Mouse (Mus musculus): ENCODE results near the gene Slc36a3. TPM values are rescaled to one million over a fixed set of nuclear protein-coding genes. Genes with fewer than 3 reads are reported as not detected.

The Slc36a3 gene
- polyA plus RNA-seq, 1 experiment from 2014 or later, result not detected

DNA sequence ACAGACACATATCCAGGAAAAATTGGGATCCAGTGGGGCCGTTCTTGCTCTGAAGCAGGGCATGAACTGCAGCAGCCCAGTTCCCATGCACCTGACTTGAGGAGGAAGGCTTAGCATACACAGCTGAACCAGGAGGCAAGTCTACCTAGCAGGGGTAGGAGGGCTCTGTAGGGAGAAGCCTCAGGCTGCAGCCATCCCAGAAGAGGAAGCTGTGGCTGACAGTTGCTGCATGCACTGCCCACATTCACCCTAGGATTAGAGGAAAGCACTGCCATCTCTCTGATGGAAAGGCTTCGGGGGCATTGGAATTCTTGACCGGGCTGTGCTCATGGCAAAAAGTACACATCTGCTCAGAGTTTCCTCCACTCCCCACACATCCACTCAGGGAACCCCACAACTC, 28.3 kb upstream of the Slc36a3 start:
- Histone ChIP-seq H3K27me3 (replicated peaks; ENCODE audit: control insufficient read depth, insufficient read depth, low read length) (no peaks in the 10 kb centered on the region), H3K4me2 (ENCODE audit: low read length) (no peak overlapping the region), H3K4me1 (replicated peaks; ENCODE audit: control insufficient read depth, insufficient read depth, low read length) (no peaks in the 10 kb centered on the region), H3K9me3 (ENCODE audit: control insufficient read depth, low read length) (no peaks in the 10 kb centered on the region), H3K36me3 (ENCODE audit: control insufficient read depth, insufficient read depth) (no peaks in the 10 kb centered on the region), H3K9ac (replicated peaks; ENCODE audit: low read depth, low read length) (no peak overlapping the region), H3K27ac (ENCODE audit: low read length) (no peak overlapping the region), H3K4me3 (replicated peaks; ENCODE audit: low read length) (no peak overlapping the region)
- 95% methylated on average over 3 of the region's 3 CpGs for WGBS
- no peak for ATAC-seq

GRCm38 (mm10) chr11:55178830-55179229, 27.3 kb upstream of the Slc36a3 start:
- Histone ChIP-seq H3K36me3 (ENCODE audit: control insufficient read depth, insufficient read depth) (no peaks in the 10 kb centered on the region), H3K27ac (ENCODE audit: low read length) (no peak overlapping the region), H3K4me3 (replicated peaks; ENCODE audit: low read length) (no peak overlapping the region), H3K9me3 (ENCODE audit: control insufficient read depth, low read length) (no peaks in the 10 kb centered on the region), H3K4me1 (replicated peaks; ENCODE audit: control insufficient read depth, insufficient read depth, low read length) (no peaks in the 10 kb centered on the region), H3K9ac (replicated peaks; ENCODE audit: low read depth, low read length) (no peak overlapping the region), H3K4me2 (ENCODE audit: low read length) (no peak overlapping the region), H3K27me3 (replicated peaks; ENCODE audit: control insufficient read depth, insufficient read depth, low read length) (0 out of 2 replicates have a peak, but pooled peaks cover 3% of the 10 kb centered on the region)
- ATAC-seq, result no peak
- 89% methylated on average over 4 of the region's 4 CpGs for WGBS

- H3K27me3 ChIP-seq (replicated peaks; ENCODE audit: control insufficient read depth, insufficient read depth, low read length), result peaks cover 3% of the 10 kb centered on the region; the same call in 1 of the 2 replicates
- H3K9me3 ChIP-seq (ENCODE audit: control insufficient read depth, low read length), result no peaks in the 10 kb centered on the region
- H3K4me1 ChIP-seq (replicated peaks; ENCODE audit: control insufficient read depth, insufficient read depth, low read length), result no peaks in the 10 kb centered on the region
- H3K36me3 ChIP-seq (ENCODE audit: control insufficient read depth, insufficient read depth), result no peaks in the 10 kb centered on the region
- no peak for ATAC-seq
- H3K27ac ChIP-seq (ENCODE audit: low read length), result no peak overlapping the region
- H3K4me3 ChIP-seq (replicated peaks; ENCODE audit: low read length), result no peak overlapping the region
- no peak overlapping the region for H3K9ac ChIP-seq (replicated peaks; ENCODE audit: low read depth, low read length)
- no peak overlapping the region for H3K4me2 ChIP-seq (ENCODE audit: low read length)
- 78% methylated on average over 4 of the region's 4 CpGs for WGBS
Observed at GRCm38 (mm10) chr11:55170501-55170900, 19.0 kb upstream of the Slc36a3 start.

DNA sequence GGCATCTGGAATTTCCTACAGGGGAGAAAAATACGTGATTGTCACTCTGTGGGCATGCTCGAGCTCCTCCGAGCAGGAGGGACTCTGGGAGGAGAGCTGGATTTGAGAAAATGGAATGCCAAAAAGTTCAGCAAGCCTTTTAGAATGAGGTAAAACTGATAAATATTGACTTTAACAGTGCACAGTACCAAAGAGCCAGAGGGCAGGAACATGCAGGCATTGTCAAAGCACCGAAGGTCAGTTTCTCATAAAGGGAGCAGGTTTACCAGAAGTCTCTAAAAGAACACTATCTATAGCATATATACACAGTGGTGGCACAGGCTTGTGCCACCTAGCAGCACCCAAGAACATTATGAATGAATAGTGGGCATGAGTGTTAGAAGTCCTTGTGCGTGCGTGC, 17.4 kb upstream of the Slc36a3 start:
- H3K4me1 ChIP-seq (replicated peaks; ENCODE audit: control insufficient read depth, insufficient read depth, low read length), result no peaks in the 10 kb centered on the region
- 94% methylated on average over 6 of the region's 6 CpGs for WGBS

DNA sequence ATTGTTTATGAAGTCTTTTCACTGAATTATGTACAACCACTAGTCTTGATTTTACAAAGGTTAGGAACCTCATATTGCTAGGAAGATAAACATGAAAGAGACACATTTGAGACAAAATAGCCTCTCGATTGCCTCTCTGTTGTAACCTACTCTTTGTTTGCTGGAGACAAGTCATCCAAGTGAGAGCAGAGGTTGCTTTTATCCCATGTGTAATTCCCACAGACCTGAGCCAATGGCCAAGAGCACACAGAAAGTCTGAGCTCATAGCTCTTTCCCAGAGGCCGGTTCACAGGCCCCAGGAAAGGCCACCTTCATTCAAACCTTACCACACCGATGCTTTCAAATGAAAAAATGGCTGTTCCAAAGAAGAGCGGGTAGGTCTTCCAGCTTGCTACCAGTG, 17.0 kb upstream of the Slc36a3 start:
- Histone ChIP-seq H3K4me1 (replicated peaks; ENCODE audit: control insufficient read depth, insufficient read depth, low read length) (no peaks in the 10 kb centered on the region), H3K27ac (ENCODE audit: low read length) (no peak overlapping the region), H3K36me3 (ENCODE audit: control insufficient read depth, insufficient read depth) (no peaks in the 10 kb centered on the region), H3K9me3 (ENCODE audit: control insufficient read depth, low read length) (no peaks in the 10 kb centered on the region), H3K27me3 (replicated peaks; ENCODE audit: control insufficient read depth, insufficient read depth, low read length) (no peaks in the 10 kb centered on the region; the same call in 1 of the 2 replicates), H3K4me3 (replicated peaks; ENCODE audit: low read length) (no peak overlapping the region), H3K4me2 (ENCODE audit: low read length) (no peak overlapping the region), H3K9ac (replicated peaks; ENCODE audit: low read depth, low read length) (no peak overlapping the region)
- no peak for ATAC-seq
- 83% methylated on average over 4 of the region's 4 CpGs for WGBS

More for the DNA sequence above, 17.4 kb upstream of the Slc36a3 start:
- no peak overlapping the region for H3K4me3 ChIP-seq (replicated peaks; ENCODE audit: low read length)
- no peaks in the 10 kb centered on the region; the same call in 1 of the 2 replicates for H3K27me3 ChIP-seq (replicated peaks; ENCODE audit: control insufficient read depth, insufficient read depth, low read length)
- H3K36me3 ChIP-seq (ENCODE audit: control insufficient read depth, insufficient read depth), result no peaks in the 10 kb centered on the region
- no peak for ATAC-seq
- H3K9ac ChIP-seq (replicated peaks; ENCODE audit: low read depth, low read length), result no peak overlapping the region
- H3K4me2 ChIP-seq (ENCODE audit: low read length), result no peak overlapping the region
- H3K27ac ChIP-seq (ENCODE audit: low read length), result no peak overlapping the region
- H3K9me3 ChIP-seq (ENCODE audit: control insufficient read depth, low read length), result no peaks in the 10 kb centered on the region

- Histone ChIP-seq H3K4me2 (ENCODE audit: low read length) (no peak overlapping the region), H3K27me3 (replicated peaks; ENCODE audit: control insufficient read depth, insufficient read depth, low read length) (no peaks in the 10 kb centered on the region), H3K9me3 (ENCODE audit: control insufficient read depth, low read length) (no peaks in the 10 kb centered on the region), H3K27ac (ENCODE audit: low read length) (no peak overlapping the region), H3K9ac (replicated peaks; ENCODE audit: low read depth, low read length) (no peak overlapping the region), H3K4me1 (replicated peaks; ENCODE audit: control insufficient read depth, insufficient read depth, low read length) (no peaks in the 10 kb centered on the region), H3K36me3 (ENCODE audit: control insufficient read depth, insufficient read depth) (no peaks in the 10 kb centered on the region), H3K4me3 (replicated peaks; ENCODE audit: low read length) (no peak overlapping the region)
- ATAC-seq, result no peak
- 91% methylated on average over 6 of the region's 7 CpGs for WGBS
Observed at GRCm38 (mm10) chr11:55165748-55166147, 14.2 kb upstream of the Slc36a3 start.

GRCm38 (mm10) chr11:55164723-55165122, 13.2 kb upstream of the Slc36a3 start:
- H3K27me3 ChIP-seq (replicated peaks; ENCODE audit: control insufficient read depth, insufficient read depth, low read length), result no peaks in the 10 kb centered on the region
- H3K9ac ChIP-seq (replicated peaks; ENCODE audit: low read depth, low read length), result no peak overlapping the region
- no peaks in the 10 kb centered on the region for H3K4me1 ChIP-seq (replicated peaks; ENCODE audit: control insufficient read depth, insufficient read depth, low read length)
- H3K9me3 ChIP-seq (ENCODE audit: control insufficient read depth, low read length), result no peaks in the 10 kb centered on the region
- H3K4me2 ChIP-seq (ENCODE audit: low read length), result no peak overlapping the region
- no peak overlapping the region for H3K27ac ChIP-seq (ENCODE audit: low read length)
- ATAC-seq, result no peak
- no peaks in the 10 kb centered on the region for H3K36me3 ChIP-seq (ENCODE audit: control insufficient read depth, insufficient read depth)
- whole genome bisulfite sequencing, result 48% methylated on average over 3 of the region's 3 CpGs
- H3K4me3 ChIP-seq (replicated peaks; ENCODE audit: low read length), result no peak overlapping the region

DNA sequence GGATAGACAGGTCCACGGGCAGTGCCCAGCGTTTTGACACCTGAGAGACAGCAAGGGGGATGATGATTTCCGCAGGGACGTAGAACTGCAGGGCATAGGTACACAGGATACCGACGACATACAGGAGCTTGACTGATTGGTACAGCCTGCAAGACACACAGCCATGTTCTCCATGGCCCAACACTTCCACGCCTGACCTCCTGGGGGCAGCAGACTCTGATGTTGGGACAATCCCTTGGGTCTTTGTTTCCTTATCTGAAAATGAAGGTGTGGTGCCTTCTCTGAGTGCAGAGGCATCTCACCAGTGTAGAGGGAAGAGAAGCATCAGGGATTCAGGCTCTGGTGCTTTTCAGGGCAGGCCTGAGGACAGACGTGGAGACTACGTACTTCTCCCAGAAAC, 11.2 kb upstream of the Slc36a3 start:
- no peak overlapping the region for H3K9ac ChIP-seq (replicated peaks; ENCODE audit: low read depth, low read length)
- 53% methylated on average over 9 of the region's 9 CpGs for WGBS

DNA sequence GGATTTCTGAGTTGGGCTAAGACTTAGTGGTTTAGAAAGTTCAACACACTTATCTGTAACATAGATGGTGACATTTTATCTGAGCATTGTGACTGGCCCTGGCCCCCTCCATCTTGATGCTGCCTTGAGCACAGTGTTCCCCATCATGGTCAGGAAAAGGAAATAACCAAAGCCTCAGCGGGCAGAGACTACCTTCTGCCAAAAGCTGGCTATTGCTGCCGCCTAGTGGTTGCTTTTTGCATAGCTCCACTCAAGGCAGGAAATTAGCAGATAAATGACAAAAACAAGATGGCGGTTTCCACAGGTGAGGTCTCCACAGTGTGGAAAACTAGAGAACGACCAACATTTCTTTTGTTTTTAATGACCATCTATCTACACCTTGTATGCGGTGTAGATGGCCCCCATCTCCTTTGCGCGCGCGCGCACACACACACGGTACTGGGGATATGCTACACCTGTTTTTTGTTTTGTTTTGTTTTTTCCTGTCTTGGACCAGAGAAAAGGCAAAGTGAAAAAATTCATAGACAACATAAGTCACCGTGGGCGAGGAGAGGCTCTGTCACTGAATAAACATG, 7.4 kb upstream of the Slc36a3 start:
- no peak for ATAC-seq
- no peak overlapping the region for H3K27ac ChIP-seq (ENCODE audit: low read length)
- no peaks in the 10 kb centered on the region for H3K9me3 ChIP-seq (ENCODE audit: control insufficient read depth, low read length)
- no peak overlapping the region for H3K4me3 ChIP-seq (replicated peaks; ENCODE audit: low read length)
- no peaks in the 10 kb centered on the region for H3K4me1 ChIP-seq (replicated peaks; ENCODE audit: control insufficient read depth, insufficient read depth, low read length)
- no peaks in the 10 kb centered on the region for H3K36me3 ChIP-seq (ENCODE audit: control insufficient read depth, insufficient read depth)
- WGBS, result 55% methylated on average over 13 of the region's 13 CpGs
- no peaks in the 10 kb centered on the region for H3K27me3 ChIP-seq (replicated peaks; ENCODE audit: control insufficient read depth, insufficient read depth, low read length)
- no peak overlapping the region for H3K9ac ChIP-seq (replicated peaks; ENCODE audit: low read depth, low read length)
- no peak overlapping the region for H3K4me2 ChIP-seq (ENCODE audit: low read length)

More for the DNA sequence above, 11.2 kb upstream of the Slc36a3 start:
- Histone ChIP-seq H3K4me1 (replicated peaks; ENCODE audit: control insufficient read depth, insufficient read depth, low read length) (no peaks in the 10 kb centered on the region), H3K4me2 (ENCODE audit: low read length) (no peak overlapping the region), H3K4me3 (replicated peaks; ENCODE audit: low read length) (no peak overlapping the region), H3K27ac (ENCODE audit: low read length) (no peak overlapping the region), H3K36me3 (ENCODE audit: control insufficient read depth, insufficient read depth) (no peaks in the 10 kb centered on the region), H3K27me3 (replicated peaks; ENCODE audit: control insufficient read depth, insufficient read depth, low read length) (no peaks in the 10 kb centered on the region), H3K9me3 (ENCODE audit: control insufficient read depth, low read length) (no peaks in the 10 kb centered on the region)
- no peak for ATAC-seq

- ATAC-seq, result no peak
- WGBS, result 80% methylated on average over 6 of the region's 6 CpGs
- Histone ChIP-seq H3K9me3 (ENCODE audit: control insufficient read depth, low read length) (no peaks in the 10 kb centered on the region), H3K4me2 (ENCODE audit: low read length) (no peak overlapping the region), H3K36me3 (ENCODE audit: control insufficient read depth, insufficient read depth) (no peaks in the 10 kb centered on the region), H3K9ac (replicated peaks; ENCODE audit: low read depth, low read length) (no peak overlapping the region), H3K4me1 (replicated peaks; ENCODE audit: control insufficient read depth, insufficient read depth, low read length) (no peaks in the 10 kb centered on the region), H3K27me3 (replicated peaks; ENCODE audit: control insufficient read depth, insufficient read depth, low read length) (no peaks in the 10 kb centered on the region), H3K4me3 (replicated peaks; ENCODE audit: low read length) (no peak overlapping the region), H3K27ac (ENCODE audit: low read length) (no peak overlapping the region)
Observed at GRCm38 (mm10) chr11:55155070-55155421, 3.5 kb upstream of the Slc36a3 start.

Data from forebrain, embryonic 16.5 days (tissue).